Mouse (Mus musculus): Measurements from ENCODE around the gene Hykk. TPM values are rescaled to one million over a fixed set of nuclear protein-coding genes. Genes with fewer than 3 reads are reported as not detected.

The Hykk gene
- total RNA-seq, 4 experiments from 2014 or later = 2.3 to 4.5 (median 3.0) TPM

DNA sequence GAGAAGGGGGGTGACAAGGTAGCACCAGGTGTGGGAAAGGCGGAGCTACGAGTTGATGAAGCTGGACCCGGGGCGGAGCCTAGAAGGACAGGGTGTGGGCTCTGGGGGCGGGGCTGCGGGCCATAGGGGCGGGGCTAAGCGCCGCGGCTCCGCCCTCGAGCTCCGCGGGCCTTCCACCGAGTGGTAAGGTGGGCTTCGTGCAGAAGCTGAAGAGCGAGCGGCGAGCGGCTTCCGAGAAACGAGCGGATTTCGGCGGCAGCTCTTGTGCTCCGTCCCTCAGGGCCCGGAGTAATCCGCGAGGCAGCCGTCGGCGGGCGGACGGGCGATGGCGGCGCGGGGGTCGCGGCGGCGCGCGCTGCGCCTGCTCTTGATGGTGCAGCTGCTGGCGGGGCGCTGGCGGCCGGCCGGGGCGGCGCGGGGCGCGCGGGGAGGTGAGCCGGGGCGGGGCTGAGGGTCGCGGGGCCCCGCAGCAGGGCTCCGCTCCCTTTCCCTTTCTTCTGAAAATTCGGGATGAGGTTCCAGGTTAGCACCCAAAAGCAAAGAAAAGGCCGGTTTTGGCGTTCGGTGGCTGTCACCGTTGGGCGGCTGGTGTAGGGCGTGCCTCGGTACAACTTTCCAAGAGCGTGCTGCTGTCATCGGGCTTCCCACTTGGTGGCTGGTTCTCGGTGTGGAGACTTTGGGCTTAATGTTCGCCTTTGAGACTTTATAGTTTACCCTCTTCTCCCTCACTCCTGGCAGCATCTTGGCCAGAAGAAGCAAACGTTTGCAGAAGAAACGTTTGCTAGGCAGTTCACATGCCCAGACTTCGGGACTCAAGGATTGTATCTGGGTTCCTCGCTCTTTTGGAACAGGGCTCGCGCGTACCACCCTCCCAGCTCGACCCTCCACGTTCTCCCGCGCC lies 64.5 kb downstream of the Hykk start:
- peak; percentile 2 for DNase-seq

DNA sequence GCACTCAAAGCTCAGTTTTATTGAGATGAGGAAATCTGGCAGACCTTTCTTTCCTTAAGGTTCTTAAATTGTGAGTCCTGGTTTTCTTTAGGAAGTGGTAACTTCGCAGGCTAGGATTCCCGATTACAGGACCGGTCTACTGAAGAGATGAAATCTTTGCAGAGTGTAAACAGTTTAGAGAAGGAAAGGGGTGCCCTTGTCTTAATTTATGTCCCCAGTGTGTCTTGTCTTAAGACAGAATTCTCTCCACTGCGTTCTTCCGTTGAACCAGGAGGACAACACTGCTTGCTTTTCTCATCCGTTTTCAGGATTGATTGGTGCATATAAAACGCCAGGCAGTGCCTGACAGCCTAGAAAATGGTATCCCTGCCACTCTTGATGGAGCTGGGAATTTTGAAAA lies 65.3 kb downstream of the Hykk start:
- no peak for DNase-seq

DNA sequence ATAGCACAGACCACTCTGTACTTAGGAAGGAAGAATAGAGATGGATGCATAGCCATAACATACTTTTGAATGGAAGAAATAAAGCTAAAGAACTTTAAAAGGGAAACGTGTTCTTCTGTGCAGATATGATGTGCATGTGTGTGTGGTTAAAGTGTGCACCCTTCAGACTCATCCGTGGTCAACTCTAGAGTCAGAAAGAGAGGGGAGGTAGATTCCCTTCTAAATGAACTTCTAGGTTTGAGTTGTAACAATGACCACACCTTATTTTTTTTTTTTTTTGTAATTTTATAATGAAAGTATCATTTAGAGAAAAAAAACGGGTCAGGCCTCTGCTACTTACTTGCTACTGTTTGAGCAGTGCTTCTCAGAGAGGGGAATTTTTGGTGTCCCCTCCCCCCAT lies 73.3 kb downstream of the Hykk start:
- no peak for DNase-seq

DNA sequence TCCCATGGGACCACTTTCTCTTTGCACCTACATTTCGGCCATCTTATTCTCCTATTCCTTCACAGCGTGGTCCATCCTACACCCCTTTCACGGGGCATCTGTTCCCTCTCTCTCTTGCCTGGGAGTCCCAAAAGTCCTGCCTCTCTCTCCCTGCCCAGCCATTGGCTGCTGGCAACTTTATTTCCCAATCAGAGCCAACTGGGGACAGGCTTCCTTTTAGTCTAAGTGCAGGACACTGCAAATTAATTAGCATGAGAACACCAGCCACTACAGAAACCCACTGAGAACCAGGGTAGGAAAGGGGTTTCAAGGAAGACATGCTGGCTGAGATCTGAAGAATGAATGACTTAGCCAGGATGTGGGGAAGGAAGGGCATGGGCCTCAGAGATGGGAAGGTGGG lies 77.3 kb downstream of the Hykk start:
- DNase-seq = no peak

DNA sequence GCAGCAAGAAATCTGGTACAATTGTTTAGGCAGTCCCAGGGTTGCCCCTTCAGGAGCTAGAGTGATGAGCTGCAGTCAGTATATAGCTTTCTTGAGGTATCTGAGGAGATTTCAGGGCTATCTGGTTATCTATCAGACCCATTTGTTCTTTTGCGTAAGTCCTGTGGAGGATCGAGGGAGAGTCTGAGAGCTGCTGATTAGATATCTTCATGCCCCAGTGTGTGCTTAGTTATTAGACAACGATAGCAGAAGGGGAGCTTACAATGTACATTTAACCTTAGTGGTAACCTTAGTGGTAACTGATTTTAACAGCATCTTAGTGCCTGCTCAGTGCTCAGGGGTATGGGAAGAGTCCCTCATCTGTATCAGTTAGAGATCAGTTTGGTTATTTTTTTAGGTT lies 78.6 kb downstream of the Hykk start:
- DNase-seq = no peak

Other genes with a start within 250 kb of the Hykk start
- 10 to 100 TPM; 25.6 to 30.9 (median 28.1) TPM for gene Dnaja4, start 218.4 kb upstream of the Hykk start, total RNA-seq (2022)
- gene Wdr61, start 182.8 kb upstream of the Hykk start, total RNA-seq (2022) = 10 to 100 TPM; 65.7 to 74.8 (median 70.1) TPM
- gene Crabp1, start 152.5 kb upstream of the Hykk start, total RNA-seq (2022) = 10 to 100 TPM; 11.0 to 25.5 (median 15.2) TPM
- 10 to 100 TPM; 44.2 to 48.8 (median 47.7) TPM for gene Ireb2, start 53.5 kb upstream of the Hykk start, total RNA-seq (2022)
- gene Psma4, start 33.5 kb downstream of the Hykk start, total RNA-seq (2022) = 100 to 1,000 TPM; 144 to 175 (median 159) TPM
- not detected for gene AY074887, start 33.7 kb downstream of the Hykk start, total RNA-seq (2022)
- 1 to 10 TPM in 3 of 4 experiments, under 1 TPM in 1; 0.77 to 1.5 (median 1.2) TPM for gene Chrna5, start 63.6 kb downstream of the Hykk start, total RNA-seq (2022)
- 10 to 100 TPM; 15.0 to 38.6 (median 22.9) TPM for gene Chrna3, start 109.3 kb downstream of the Hykk start, total RNA-seq (2022)
- 10 to 100 TPM; 11.0 to 22.1 (median 12.2) TPM for gene Chrnb4, start 131.5 kb downstream of the Hykk start, total RNA-seq (2022)
- 10 to 100 TPM; 50.3 to 60.9 (median 52.8) TPM for gene Ube2q2, start 231.6 kb downstream of the Hykk start, total RNA-seq (2022)